Mouse (Mus musculus) hindbrain, embryonic 11.5 days (tissue): Measurements from ENCODE around the gene Hook2. TPM values are rescaled to one million over a fixed set of nuclear protein-coding genes. Genes with fewer than 3 reads are reported as not detected.
A peak's percentile ranks its signal among the peaks of the same experiment; 100 is the strongest.

ENCODE experiments used
- ATAC-seq: fragments of 200-750 bp; cut with Nextera tagmentation; 2 replicates; pipeline ENCODE4 v1.8.0; 2017; ENCODE audit warnings: mild to moderate bottlenecking, moderate TSS enrichment, moderate library complexity; ENCODE audit not compliant: low FRiP score
- DNase-seq: peaks from one replicate; pipeline ENCODE4 v3.0.0-alpha.2; 2015; ENCODE audit warnings: low spot score
- H3K27ac ChIP-seq: fragments of 300-500 bp; sonication (generic); 2 replicates; pipeline ENCODE4 v1.5.1; 2014; ENCODE audit warnings: mild to moderate bottlenecking, low read depth, low read length
- H3K27me3 ChIP-seq: fragments of 300-500 bp; sonication (generic); 2 replicates; pipeline ENCODE4 v1.6.1; 2014; ENCODE audit warnings: mild to moderate bottlenecking, low read length, moderate library complexity, mixed read lengths; ENCODE audit not compliant: control insufficient read depth, insufficient read depth
- H3K36me3 ChIP-seq: fragments of 300-500 bp; sonication (generic); 2 replicates; pipeline ENCODE4 v1.6.1; 2014; ENCODE audit warnings: mild to moderate bottlenecking, low read length, moderate library complexity, mixed read lengths; ENCODE audit not compliant: control insufficient read depth, insufficient read depth
- H3K4me1 ChIP-seq: fragments of 300-500 bp; sonication (generic); replicated peaks from 2 replicates; pipeline ENCODE4 v1.6.1; 2014; ENCODE audit warnings: low read length, mixed read lengths; ENCODE audit not compliant: control insufficient read depth, insufficient read depth
- H3K4me2 ChIP-seq: fragments of 300-500 bp; sonication (generic); replicated peaks from 2 replicates; pipeline ENCODE4 v1.6.1; 2014; ENCODE audit warnings: mild to moderate bottlenecking, low read depth, low read length
- H3K4me3 ChIP-seq: fragments of 300-500 bp; sonication (generic); 2 replicates; pipeline ENCODE4 v1.5.1; 2014; ENCODE audit warnings: low read depth, low read length
- H3K9ac ChIP-seq: fragments of 300-500 bp; sonication (generic); 2 replicates; pipeline ENCODE4 v1.6.1; 2014; ENCODE audit warnings: low read depth, low read length
- H3K9me3 ChIP-seq: fragments of 300-500 bp; sonication (generic); 2 replicates; pipeline ENCODE4 v1.6.1; 2016; ENCODE audit warnings: low read length; ENCODE audit not compliant: control insufficient read depth
- WGBS: fragments of 180-500 bp; shearing (Covaris S2); extraction: QIAGEN DNeasy Blood & Tissue Kit; methylation state at CpG from one replicate; pipeline ENCODE4 v1.1.7; 2014; 5-methylcytosine and 5-hydroxymethylcytosine counted together
- polyA plus RNA-seq: library from polyadenylated mRNA; unstranded; fragments of >200 nt; fragmentation: Nextera tagmentation; extraction: Ambion mirVana; gene quantifications from 2 replicates; pipeline ENCODE4 v1.2.1, GENCODE M21; 2014

Gene Hook2
- polyA plus RNA-seq, 1 experiment from 2014 or later: 10.3 TPM

GRCm38 (mm10) chr8:84969241-84970134 lies 20.9 kb upstream of the Hook2 start, which contains the start of the genes Gm49661, Prdx2 and Rnaseh2a:
Gm49661 (minus strand) TSS chr8:84969433.
Prdx2 (plus strand) TSS chr8:84969587.
Rnaseh2a (minus strand) TSS chr8:84969767.
- H3K27ac ChIP-seq: peak within 1 kb of the TSS; percentile 63
- WGBS: under 1% methylated on average over 56 of the region's 56 CpGs
- H3K4me1 ChIP-seq: peaks cover 15% of the 10 kb centered on the region

GRCm38 (mm10) chr8:84970135-84970790 lies 20.1 kb upstream of the Hook2 start:
- Histone ChIP-seq H3K9me3 (no peaks in the 10 kb centered on the region), H3K4me2 (peak overlapping the region; percentile 85), H3K36me3 (0 out of 2 replicates have a peak, but pooled peaks cover 2% of the 10 kb centered on the region), H3K27me3 (no peaks in the 10 kb centered on the region), H3K9ac (peak overlapping the region; percentile 97), H3K4me1 (peaks cover 11% of the 10 kb centered on the region), H3K4me3 (peak overlapping the region; percentile 89), H3K27ac (peak overlapping the region; percentile 63)
- WGBS: 14% methylated on average over 21 of the region's 21 CpGs
- ATAC-seq (no peak), DNase-seq (peak; percentile 68)

More at GRCm38 (mm10) chr8:84969241-84970134, 20.9 kb upstream of the Hook2 start, which contains the start of the genes Gm49661, Prdx2 and Rnaseh2a:
- Histone ChIP-seq H3K36me3 (0 out of 2 replicates have a peak, but pooled peaks cover 2% of the 10 kb centered on the region), H3K9ac (peak within 1 kb of the TSS; percentile 97), H3K4me2 (peak within 1 kb of the TSS; percentile 85), H3K9me3 (no peaks in the 10 kb centered on the region), H3K4me3 (peak within 1 kb of the TSS; percentile 89), H3K27me3 (no peaks in the 10 kb centered on the region)
- ATAC-seq (peak; percentile 67), DNase-seq (peak; percentile 88)

GRCm38 (mm10) chr8:84970913-84971312 lies 19.5 kb upstream of the Hook2 start:
- no peak for ATAC-seq
- 0 out of 2 replicates have a peak overlapping the region, but pooled peaks have one; percentile 17 for H3K27ac ChIP-seq
- no peak for DNase-seq
- 0 out of 2 replicates have a peak, but pooled peaks cover 2% of the 10 kb centered on the region for H3K36me3 ChIP-seq
- WGBS: 65% methylated on average over 5 of the region's 5 CpGs
- H3K9me3 ChIP-seq: no peaks in the 10 kb centered on the region
- peak overlapping the region; percentile 89 for H3K4me3 ChIP-seq
- no peaks in the 10 kb centered on the region for H3K27me3 ChIP-seq
- peak overlapping the region; percentile 85 for H3K4me2 ChIP-seq
- H3K4me1 ChIP-seq: peaks cover 11% of the 10 kb centered on the region; the same call in 1 of the 2 replicates
- H3K9ac ChIP-seq: peak overlapping the region; percentile 97

DNA sequence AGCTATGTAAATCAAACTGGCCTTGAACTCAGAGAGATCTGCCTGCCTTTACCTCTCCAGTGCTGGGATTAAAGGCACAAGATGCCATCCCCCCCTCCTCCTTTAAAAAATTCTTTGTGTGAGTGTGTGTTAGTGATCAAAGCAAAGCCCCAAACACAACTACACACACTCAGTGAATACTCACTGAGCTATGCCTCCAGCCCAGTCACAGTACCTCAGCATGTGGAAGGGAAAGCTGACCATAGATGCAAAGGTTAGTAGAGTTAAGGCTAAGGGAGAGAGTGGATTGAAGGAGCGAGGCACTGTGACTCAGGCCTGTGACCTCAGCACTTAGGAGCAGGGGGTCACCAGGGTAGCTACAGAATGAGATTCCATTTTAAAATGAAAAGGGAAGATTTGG lies 17.3 kb upstream of the Hook2 start:
- H3K27me3 ChIP-seq: peaks cover 13% of the 10 kb centered on the region
- ATAC-seq (no peak), DNase-seq (no peak)
- H3K4me1 ChIP-seq: peaks cover 21% of the 10 kb centered on the region; the same call in 1 of the 2 replicates
- H3K4me3 ChIP-seq: no peak overlapping the region
- H3K4me2 ChIP-seq: no peak overlapping the region
- 82% methylated on average over 1 of the region's 1 CpGs for WGBS
- H3K9me3 ChIP-seq: no peaks in the 10 kb centered on the region
- H3K27ac ChIP-seq: no peak overlapping the region
- 0 out of 2 replicates have a peak, but pooled peaks cover 2% of the 10 kb centered on the region for H3K36me3 ChIP-seq
- no peak overlapping the region for H3K9ac ChIP-seq

DNA sequence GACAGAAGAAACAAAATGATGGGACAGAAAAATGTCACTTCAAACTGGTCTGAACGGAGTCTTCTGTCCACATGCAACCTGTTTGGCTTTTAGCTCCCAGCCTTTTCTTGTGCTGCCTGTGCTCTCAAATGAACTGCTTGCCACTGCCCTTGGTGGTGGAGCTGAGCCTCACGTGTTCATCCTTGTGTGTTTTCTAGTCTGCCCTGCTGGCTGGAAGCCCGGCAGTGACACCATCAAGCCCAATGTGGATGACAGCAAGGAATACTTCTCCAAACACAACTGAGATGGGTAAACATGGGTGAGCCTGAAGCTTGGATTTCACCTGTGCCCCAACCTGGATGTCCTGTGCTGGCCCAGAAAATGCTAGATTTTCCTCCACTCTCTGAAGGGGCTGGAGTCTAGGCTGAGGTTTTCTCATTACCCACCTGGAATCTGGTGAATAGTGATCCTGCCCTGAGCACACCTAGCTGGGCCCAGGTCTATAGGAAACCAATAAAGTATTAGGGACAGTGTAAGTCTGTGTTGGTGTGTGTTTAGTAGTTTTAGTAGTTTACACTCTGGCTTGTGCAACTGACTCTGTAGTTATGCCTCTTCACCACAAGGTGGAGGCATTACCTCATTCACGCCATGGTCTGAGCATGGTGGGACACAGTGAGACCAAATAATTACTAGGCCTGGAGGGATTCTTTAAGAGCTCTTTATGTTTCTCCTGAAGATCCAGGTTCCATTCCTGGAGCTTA lies 16.4 kb upstream of the Hook2 start:
- H3K4me2 ChIP-seq: no peak overlapping the region
- no peaks in the 10 kb centered on the region for H3K9me3 ChIP-seq
- peaks cover 21% of the 10 kb centered on the region for H3K27me3 ChIP-seq
- H3K4me1 ChIP-seq: peaks cover 19% of the 10 kb centered on the region; the same call in 1 of the 2 replicates
- H3K9ac ChIP-seq: no peak overlapping the region
- 0 out of 2 replicates have a peak, but pooled peaks cover 2% of the 10 kb centered on the region for H3K36me3 ChIP-seq
- peak; percentile 68 for DNase-seq
- H3K4me3 ChIP-seq: no peak overlapping the region
- H3K27ac ChIP-seq: no peak overlapping the region
- ATAC-seq: no peak
- WGBS: 73% methylated on average over 4 of the region's 4 CpGs

- H3K4me3 ChIP-seq: no peak overlapping the region
Observed at GRCm38 (mm10) chr8:84974543-84975142, 15.8 kb upstream of the Hook2 start.

GRCm38 (mm10) chr8:84975434-84975833 lies 15.0 kb upstream of the Hook2 start:
- Histone ChIP-seq H3K27ac (no peak overlapping the region), H3K9me3 (no peaks in the 10 kb centered on the region), H3K27me3 (peaks cover 32% of the 10 kb centered on the region), H3K4me3 (no peak overlapping the region), H3K9ac (no peak overlapping the region), H3K36me3 (0 out of 2 replicates have a peak, but pooled peaks cover 2% of the 10 kb centered on the region), H3K4me1 (peaks cover 26% of the 10 kb centered on the region), H3K4me2 (no peak overlapping the region)
- ATAC-seq (no peak), DNase-seq (peak; percentile 72)
- 29% methylated on average over 7 of the region's 7 CpGs for WGBS

More at GRCm38 (mm10) chr8:84974543-84975142, 15.8 kb upstream of the Hook2 start:
- H3K4me1 ChIP-seq: peaks cover 22% of the 10 kb centered on the region; the same call in 1 of the 2 replicates
- H3K9me3 ChIP-seq: no peaks in the 10 kb centered on the region
- no peak overlapping the region for H3K4me2 ChIP-seq
- 0 out of 2 replicates have a peak, but pooled peaks cover 2% of the 10 kb centered on the region for H3K36me3 ChIP-seq
- H3K9ac ChIP-seq: no peak overlapping the region
- peaks cover 27% of the 10 kb centered on the region for H3K27me3 ChIP-seq
- 85% methylated on average over 8 of the region's 8 CpGs for WGBS
- no peak overlapping the region for H3K27ac ChIP-seq
- ATAC-seq (no peak), DNase-seq (no peak)
